Comparison of ENCODE assay signal across 18 mouse cellular contexts in the genomic region with DNA sequence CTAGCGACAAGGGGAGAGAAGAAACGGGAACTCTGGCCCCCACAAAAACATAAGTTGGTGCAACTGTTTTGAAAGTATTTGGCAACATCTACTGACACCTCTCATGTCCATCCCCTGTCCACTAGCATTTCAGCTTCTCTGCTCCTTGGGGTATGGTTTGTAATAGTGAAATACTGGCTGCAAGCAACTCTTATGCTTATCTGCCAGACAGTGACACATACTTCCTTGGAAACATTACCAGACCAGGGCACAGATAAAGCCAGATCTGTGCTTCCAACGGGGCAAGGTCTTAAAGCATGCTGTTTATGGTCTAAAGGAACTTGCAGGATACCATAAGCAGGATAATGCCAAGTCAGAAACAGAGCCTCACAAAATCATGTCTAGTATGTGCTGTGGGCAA. TPM values are rescaled to one million over a fixed set of nuclear protein-coding genes. Genes with fewer than 3 reads are reported as not detected.
DNase-seq lines count a peak whose midpoint lies in the region; ATAC-seq and TF ChIP-seq lines count a peak whose summit lies in the region.
"Had no signal": no experiment of that assay in that cellular context is flagged by ENCODE, and none has a peak within 500 bp of the region (broad histone marks: within the 10 kb centered on the region; RNA-seq: fewer than 3 reads in every experiment).

No protein-coding gene starts in this region.

- TF ChIP-seq POLR2A in bone marrow, adult 2 months (IDR thresholded peaks at IDR 0.05; ENCODE audit: borderline replicate concordance, control insufficient read depth, low read depth, low read length) = no peak

- H3K27ac ChIP-seq in hindbrain, embryonic 14.5 days = no peak overlapping the region
- no peak overlapping the region for H3K27ac ChIP-seq in hindbrain, embryonic 10.5 days
- no peak overlapping the region for H3K27ac ChIP-seq in midbrain, embryonic 16.5 days (ENCODE audit: low read length)
- no peak overlapping the region for H3K27ac ChIP-seq in midbrain, embryonic 14.5 days (replicated peaks; ENCODE audit: low read depth, low read length)
- peak overlapping the region; percentile 17; the same call in 1 of the 2 replicates for H3K27ac ChIP-seq in bone marrow, adult 2 months (ENCODE audit: control insufficient read depth, insufficient read depth, low read depth, low read length, poor library complexity)
- H3K27ac ChIP-seq in liver, postnatal 0 days (ENCODE audit: low read depth) = 0 out of 2 replicates have a peak overlapping the region, but pooled peaks have one; percentile 25
- H3K27ac ChIP-seq: neural tube, embryonic 12.5 days had no signal

- no peaks in the 10 kb centered on the region for H3K27me3 ChIP-seq in hindbrain, embryonic 14.5 days (ENCODE audit: control insufficient read depth, insufficient read depth, low read length)
- no peaks in the 10 kb centered on the region for H3K27me3 ChIP-seq in hindbrain, embryonic 10.5 days (ENCODE audit: insufficient read depth, poor library complexity, severe bottlenecking)
- H3K27me3 ChIP-seq in midbrain, embryonic 16.5 days (ENCODE audit: control insufficient read depth, insufficient read depth, low read depth, low read length) = no peaks in the 10 kb centered on the region
- no peaks in the 10 kb centered on the region for H3K27me3 ChIP-seq in midbrain, embryonic 14.5 days (ENCODE audit: control insufficient read depth, insufficient read depth, low read length)
- 0 out of 2 replicates have a peak, but pooled peaks cover 4% of the 10 kb centered on the region for H3K27me3 ChIP-seq in liver, postnatal 0 days (ENCODE audit: insufficient read depth, low read length)
- H3K27me3 ChIP-seq: neural tube, embryonic 12.5 days had no signal

- peaks cover 21% of the 10 kb centered on the region for H3K36me3 ChIP-seq in hindbrain, embryonic 14.5 days (replicated peaks; ENCODE audit: control insufficient read depth, insufficient read depth)
- peaks cover 26% of the 10 kb centered on the region for H3K36me3 ChIP-seq in hindbrain, embryonic 10.5 days
- peaks cover 18% of the 10 kb centered on the region for H3K36me3 ChIP-seq in midbrain, embryonic 16.5 days (ENCODE audit: control insufficient read depth, insufficient read depth, low read length)
- H3K36me3 ChIP-seq in midbrain, embryonic 14.5 days (ENCODE audit: control insufficient read depth, insufficient read depth, low read length) = peaks cover 15% of the 10 kb centered on the region
- H3K36me3 ChIP-seq in liver, postnatal 0 days (replicated peaks; ENCODE audit: insufficient read depth, low read length) = peaks cover 5% of the 10 kb centered on the region; the same call in 1 of the 2 replicates

- no peak for TF ChIP-seq CTCF in bone marrow, adult 2 months (IDR thresholded peaks at IDR 0.05; ENCODE audit: control insufficient read depth, insufficient read depth, low read length)
- no peak for TF ChIP-seq CTCF in liver, postnatal 0 days (IDR thresholded peaks at IDR 0.05; ENCODE audit: low read depth)

- no peak overlapping the region for H3K4me3 ChIP-seq in hindbrain, embryonic 14.5 days (replicated peaks; ENCODE audit: low read length)
- no peak overlapping the region for H3K4me3 ChIP-seq in hindbrain, embryonic 10.5 days
- no peak overlapping the region for H3K4me3 ChIP-seq in midbrain, embryonic 16.5 days (ENCODE audit: low read depth, low read length)
- H3K4me3 ChIP-seq in midbrain, embryonic 14.5 days (replicated peaks; ENCODE audit: low read depth, low read length) = no peak overlapping the region
- H3K4me3 ChIP-seq in bone marrow, adult 2 months (replicated peaks; ENCODE audit: control insufficient read depth, low read depth, low read length) = no peak overlapping the region
- H3K4me3 ChIP-seq in liver, postnatal 0 days (ENCODE audit: low read depth, low read length) = no peak overlapping the region
- H3K4me3 ChIP-seq: neural tube, embryonic 12.5 days had no signal

- H3K4me1 ChIP-seq in hindbrain, embryonic 14.5 days (replicated peaks; ENCODE audit: control insufficient read depth, insufficient read depth, low read length) = no peaks in the 10 kb centered on the region
- H3K4me1 ChIP-seq in hindbrain, embryonic 10.5 days (replicated peaks) = peaks cover 22% of the 10 kb centered on the region
- peaks cover 10% of the 10 kb centered on the region for H3K4me1 ChIP-seq in midbrain, embryonic 16.5 days (ENCODE audit: control insufficient read depth, insufficient read depth, low read length)
- H3K4me1 ChIP-seq in midbrain, embryonic 14.5 days (ENCODE audit: control insufficient read depth, insufficient read depth, low read length) = no peaks in the 10 kb centered on the region
- no peaks in the 10 kb centered on the region for H3K4me1 ChIP-seq in bone marrow, adult 2 months (ENCODE audit: control insufficient read depth, insufficient read depth, low read length)
- H3K4me1 ChIP-seq in liver, postnatal 0 days (ENCODE audit: insufficient read depth) = peaks cover 16% of the 10 kb centered on the region
- H3K4me1 ChIP-seq: neural tube, embryonic 12.5 days had no signal

- no peak for DNase-seq in hindbrain, embryonic 14.5 days (ENCODE audit: low spot score)
- no peak for DNase-seq in hindbrain, embryonic 10.5 days (ENCODE audit: low spot score)
- no peak for DNase-seq in midbrain, embryonic 14.5 days
- no peak for DNase-seq in liver, postnatal 0 days
- no peak for DNase-seq in thymus, postnatal 36 days
- DNase-seq in kidney, postnatal 14 days = no peak
- DNase-seq: adrenal gland, postnatal 14 days; gastrocnemius, postnatal 10 days; heart, postnatal 4 days; kidney, adult 2 months; thymus, postnatal 14 days had no signal

- H3K4me2 ChIP-seq in hindbrain, embryonic 14.5 days (replicated peaks) = peak overlapping the region; percentile 4; the same call in 1 of the 2 replicates
- peak overlapping the region; percentile 88; the same call in 1 of the 2 replicates for H3K4me2 ChIP-seq in midbrain, embryonic 16.5 days (ENCODE audit: low read length)
- no peak overlapping the region for H3K4me2 ChIP-seq in midbrain, embryonic 14.5 days (ENCODE audit: low read length)
- H3K4me2 ChIP-seq in liver, postnatal 0 days (ENCODE audit: low read depth, low read length) = peak overlapping the region; percentile 99; the same call in 1 of the 2 replicates

- no peak for ATAC-seq in hindbrain, embryonic 14.5 days (ENCODE audit: low FRiP score)
- no peak for ATAC-seq in midbrain, embryonic 16.5 days
- no peak for ATAC-seq in midbrain, embryonic 14.5 days (ENCODE audit: low FRiP score, low TSS enrichment)
- ATAC-seq in liver, postnatal 0 days = no peak
- ATAC-seq: forebrain, embryonic 16.5 days had no signal

- 97% methylated on average over 3 of the region's 3 CpGs for WGBS in hindbrain, embryonic 14.5 days
- WGBS in hindbrain, embryonic 10.5 days = 93% methylated on average over 3 of the region's 3 CpGs
- 94% methylated on average over 3 of the region's 3 CpGs for WGBS in midbrain, embryonic 16.5 days
- 93% methylated on average over 3 of the region's 3 CpGs for WGBS in midbrain, embryonic 14.5 days
- 35% methylated on average over 3 of the region's 3 CpGs for WGBS in bone marrow, adult 2 months
- WGBS in liver, postnatal 0 days (ENCODE audit: insufficient replicate concordance) = 46% methylated on average over 3 of the region's 3 CpGs

- no peak for TF ChIP-seq EP300 in liver, postnatal 0 days (IDR thresholded peaks at IDR 0.05; ENCODE audit: low read depth)

- 0 out of 2 replicates have a peak overlapping the region, but pooled peaks have one; percentile 11 for H3K9ac ChIP-seq in hindbrain, embryonic 14.5 days
- H3K9ac ChIP-seq in midbrain, embryonic 16.5 days (ENCODE audit: low read depth, low read length) = no peak overlapping the region
- H3K9ac ChIP-seq in midbrain, embryonic 14.5 days (replicated peaks; ENCODE audit: low read length) = no peak overlapping the region
- no peak overlapping the region for H3K9ac ChIP-seq in liver, postnatal 0 days (replicated peaks)
- H3K9ac ChIP-seq: neural tube, embryonic 12.5 days had no signal

- H3K9me3 ChIP-seq in hindbrain, embryonic 14.5 days (ENCODE audit: control insufficient read depth, low read length) = no peaks in the 10 kb centered on the region
- H3K9me3 ChIP-seq in hindbrain, embryonic 10.5 days = no peaks in the 10 kb centered on the region
- H3K9me3 ChIP-seq in midbrain, embryonic 16.5 days (replicated peaks; ENCODE audit: control insufficient read depth, low read length, poor library complexity, severe bottlenecking) = no peaks in the 10 kb centered on the region
- no peaks in the 10 kb centered on the region for H3K9me3 ChIP-seq in midbrain, embryonic 14.5 days (ENCODE audit: control insufficient read depth, low read length)
- H3K9me3 ChIP-seq in liver, postnatal 0 days (ENCODE audit: low read length) = no peaks in the 10 kb centered on the region
- H3K9me3 ChIP-seq: neural tube, embryonic 12.5 days had no signal

RNA-seq across cellular contexts. Expression of a gene that starts 1.8 kb away (rescaled TPM):
- polyA plus RNA-seq in hindbrain, embryonic 14.5 days (2014; fragmentation: Nextera tagmentation; extraction: Ambion mirVana) = 89.0 and 103 TPM in 2 replicates
- 37.3 and 39.0 TPM in 2 replicates for polyA plus RNA-seq in hindbrain, embryonic 10.5 days (2016; fragmentation: Nextera tagmentation; extraction: Ambion mirVana)
- polyA plus RNA-seq in midbrain, embryonic 16.5 days (2015; fragmentation: Nextera tagmentation; extraction: Ambion mirVana) = 81.4 and 107 TPM in 2 replicates
- 67.1 and 94.5 TPM in 2 replicates for polyA plus RNA-seq in midbrain, embryonic 14.5 days (2014; fragmentation: Nextera tagmentation; extraction: Ambion mirVana)
- polyA plus RNA-seq in bone marrow, adult 2 months (2011; ENCODE audit: insufficient read depth, insufficient read length, low replicate concordance, missing spikeins) = 23.1 and 51.8 TPM in 2 replicates
- polyA plus RNA-seq in liver, postnatal 0 days (2015; fragmentation: Nextera tagmentation; extraction: Ambion mirVana) = 9.8 and 10.1 TPM in 2 replicates

RNA-seq across cellular contexts. Expression of a gene that starts 21.4 kb away (rescaled TPM):
- polyA plus RNA-seq in hindbrain, embryonic 14.5 days (2014; fragmentation: Nextera tagmentation; extraction: Ambion mirVana) = not detected in 2 replicates
- not detected in 2 replicates for polyA plus RNA-seq in hindbrain, embryonic 10.5 days (2016; fragmentation: Nextera tagmentation; extraction: Ambion mirVana)
- not detected in 2 replicates for polyA plus RNA-seq in midbrain, embryonic 16.5 days (2015; fragmentation: Nextera tagmentation; extraction: Ambion mirVana)
- not detected in 2 replicates for polyA plus RNA-seq in midbrain, embryonic 14.5 days (2014; fragmentation: Nextera tagmentation; extraction: Ambion mirVana)
- polyA plus RNA-seq in bone marrow, adult 2 months (2011; ENCODE audit: insufficient read depth, insufficient read length, low replicate concordance, missing spikeins) = 3.0 TPM in 1 of 2 replicates, not detected in the other
- polyA plus RNA-seq in liver, postnatal 0 days (2015; fragmentation: Nextera tagmentation; extraction: Ambion mirVana) = not detected in 2 replicates
- polyA plus RNA-seq: cortical plate, adult 2 months; erythroblast, embryonic 14.5 days; forebrain, embryonic 16.5 days; lung, embryonic 16.5 days; neural tube, embryonic 12.5 days had no signal

RNA-seq across cellular contexts. Expression of a gene that starts 22.3 kb away (rescaled TPM):
- polyA plus RNA-seq in hindbrain, embryonic 14.5 days (2014; fragmentation: Nextera tagmentation; extraction: Ambion mirVana) = 183 and 199 TPM in 2 replicates
- 13.8 and 33.7 TPM in 2 replicates for polyA plus RNA-seq in hindbrain, embryonic 10.5 days (2016; fragmentation: Nextera tagmentation; extraction: Ambion mirVana)
- 241 and 293 TPM in 2 replicates for polyA plus RNA-seq in midbrain, embryonic 16.5 days (2015; fragmentation: Nextera tagmentation; extraction: Ambion mirVana)
- 167 and 188 TPM in 2 replicates for polyA plus RNA-seq in midbrain, embryonic 14.5 days (2014; fragmentation: Nextera tagmentation; extraction: Ambion mirVana)
- polyA plus RNA-seq in bone marrow, adult 2 months (2011; ENCODE audit: insufficient read depth, insufficient read length, low replicate concordance, missing spikeins) = 0.80 TPM in 1 of 2 replicates, not detected in the other
- 0.52 and 0.59 TPM in 2 replicates for polyA plus RNA-seq in liver, postnatal 0 days (2015; fragmentation: Nextera tagmentation; extraction: Ambion mirVana)
- polyA plus RNA-seq: erythroblast, embryonic 14.5 days had no signal

RNA-seq across cellular contexts. Expression of a gene that starts 28.7 kb away (rescaled TPM):
- polyA plus RNA-seq in hindbrain, embryonic 14.5 days (2014; fragmentation: Nextera tagmentation; extraction: Ambion mirVana) = 36.7 and 38.7 TPM in 2 replicates
- 62.1 and 75.1 TPM in 2 replicates for polyA plus RNA-seq in hindbrain, embryonic 10.5 days (2016; fragmentation: Nextera tagmentation; extraction: Ambion mirVana)
- polyA plus RNA-seq in midbrain, embryonic 16.5 days (2015; fragmentation: Nextera tagmentation; extraction: Ambion mirVana) = 36.5 and 37.3 TPM in 2 replicates
- 28.3 and 36.9 TPM in 2 replicates for polyA plus RNA-seq in midbrain, embryonic 14.5 days (2014; fragmentation: Nextera tagmentation; extraction: Ambion mirVana)
- polyA plus RNA-seq in bone marrow, adult 2 months (2011; ENCODE audit: insufficient read depth, insufficient read length, low replicate concordance, missing spikeins) = 60.8 and 96.2 TPM in 2 replicates
- polyA plus RNA-seq in liver, postnatal 0 days (2015; fragmentation: Nextera tagmentation; extraction: Ambion mirVana) = 25.7 and 27.8 TPM in 2 replicates

RNA-seq across cellular contexts. Expression of a gene that starts 32.9 kb away (rescaled TPM):
- 85.5 and 100.0 TPM in 2 replicates for polyA plus RNA-seq in hindbrain, embryonic 14.5 days (2014; fragmentation: Nextera tagmentation; extraction: Ambion mirVana)
- 84.8 and 86.3 TPM in 2 replicates for polyA plus RNA-seq in hindbrain, embryonic 10.5 days (2016; fragmentation: Nextera tagmentation; extraction: Ambion mirVana)
- 74.3 and 77.2 TPM in 2 replicates for polyA plus RNA-seq in midbrain, embryonic 16.5 days (2015; fragmentation: Nextera tagmentation; extraction: Ambion mirVana)
- 67.7 and 74.2 TPM in 2 replicates for polyA plus RNA-seq in midbrain, embryonic 14.5 days (2014; fragmentation: Nextera tagmentation; extraction: Ambion mirVana)
- polyA plus RNA-seq in bone marrow, adult 2 months (2011; ENCODE audit: insufficient read depth, insufficient read length, low replicate concordance, missing spikeins) = 12.4 and 12.5 TPM in 2 replicates
- polyA plus RNA-seq in liver, postnatal 0 days (2015; fragmentation: Nextera tagmentation; extraction: Ambion mirVana) = 57.0 and 57.3 TPM in 2 replicates

Comparison
In these comparisons a context has a peak if more than half of its experiments do, and no peak if none do; other contexts are left out.
1. H3K27ac ChIP-seq: peak in bone marrow, adult 2 months (single experiment) and liver, postnatal 0 days (single experiment); none in hindbrain, embryonic 14.5 days (single experiment), hindbrain, embryonic 10.5 days (single experiment), midbrain, embryonic 16.5 days (single experiment) and midbrain, embryonic 14.5 days (single experiment).